Mouse (Mus musculus) lung, adult 2 months (tissue): ENCODE data around the gene Mag.
"Not testable (repeated sequence)": the region's sequence is repeated elsewhere in the genome, so short reads cannot be mapped to it uniquely, and the experiment has no call there.

Source experiments
- CTCF ChIP-seq: fragments of 200-500 bp; IDR thresholded peaks from 2 replicates; pipeline ENCODE4 v1.5.1; 2011; ENCODE audit warnings: mild to moderate bottlenecking, low read length, control low read depth; ENCODE audit not compliant: insufficient read depth
- POLR2A ChIP-seq: fragments of 200-500 bp; IDR thresholded peaks from 2 replicates; pipeline ENCODE4 v1.6.1; 2011; ENCODE audit warnings: low read depth, mild to moderate bottlenecking, control low read depth, low read length, borderline replicate concordance; ENCODE audit errors: extremely low read depth

- not testable (repeated sequence) for TF ChIP-seq POLR2A, CTCF
These were observed 7.8 kb upstream of the Mag start for GRCm38 (mm10) chr7:30922490-30922889.
